Mouse (Mus musculus) neural tube, embryonic 12.5 days (tissue): ENCODE results near the gene Sstr3. TPM values are rescaled to one million over a fixed set of nuclear protein-coding genes. Genes with fewer than 3 reads are reported as not detected.

Experiments used
- ATAC-seq: fragments of 200-750 bp; cut with Nextera tagmentation; 2 replicates; pipeline ENCODE4 v1.8.0; 2017; ENCODE audit warnings: low read depth, mild to moderate bottlenecking, moderate TSS enrichment, moderate library complexity; ENCODE audit not compliant: low FRiP score
- H3K27ac ChIP-seq: fragments of 300-500 bp; sonication (generic); 2 replicates; pipeline ENCODE4 v1.5.1; 2016
- H3K27me3 ChIP-seq: fragments of 300-500 bp; sonication (generic); replicated peaks from 2 replicates; pipeline ENCODE4 v1.6.1; 2016; ENCODE audit warnings: mild to moderate bottlenecking
- H3K36me3 ChIP-seq: fragments of 300-500 bp; sonication (generic); 2 replicates; pipeline ENCODE4 v1.6.1; 2016; ENCODE audit warnings: mild to moderate bottlenecking
- H3K4me1 ChIP-seq: fragments of 300-500 bp; sonication (generic); 2 replicates; pipeline ENCODE4 v1.6.1; 2016
- H3K4me2 ChIP-seq: fragments of 300-500 bp; sonication (generic); replicated peaks from 2 replicates; pipeline ENCODE4 v1.6.1; 2016; ENCODE audit warnings: mild to moderate bottlenecking
- H3K4me3 ChIP-seq: fragments of 300-500 bp; sonication (generic); 2 replicates; pipeline ENCODE4 v1.5.1; 2016
- H3K9ac ChIP-seq: fragments of 300-500 bp; sonication (generic); 2 replicates; pipeline ENCODE4 v1.6.1; 2016; ENCODE audit warnings: mild to moderate bottlenecking
- H3K9me3 ChIP-seq: fragments of 300-500 bp; sonication (generic); 2 replicates; pipeline ENCODE4 v1.6.1; 2016; ENCODE audit warnings: mild to moderate bottlenecking
- WGBS: fragments of 180-500 bp; shearing (Covaris S2); methylation state at CpG from one replicate; pipeline ENCODE4 v1.1.7; 2016; 5-methylcytosine and 5-hydroxymethylcytosine counted together
- polyA plus RNA-seq: library from polyadenylated mRNA; unstranded; fragments of >200 nt; fragmentation: Nextera tagmentation; extraction: Ambion mirVana; gene quantifications from 2 replicates; pipeline ENCODE4 v1.2.1, GENCODE M21; 2016

Sstr3 gene
- polyA plus RNA-seq, 1 experiment from 2014 or later = 0.18 TPM

DNA sequence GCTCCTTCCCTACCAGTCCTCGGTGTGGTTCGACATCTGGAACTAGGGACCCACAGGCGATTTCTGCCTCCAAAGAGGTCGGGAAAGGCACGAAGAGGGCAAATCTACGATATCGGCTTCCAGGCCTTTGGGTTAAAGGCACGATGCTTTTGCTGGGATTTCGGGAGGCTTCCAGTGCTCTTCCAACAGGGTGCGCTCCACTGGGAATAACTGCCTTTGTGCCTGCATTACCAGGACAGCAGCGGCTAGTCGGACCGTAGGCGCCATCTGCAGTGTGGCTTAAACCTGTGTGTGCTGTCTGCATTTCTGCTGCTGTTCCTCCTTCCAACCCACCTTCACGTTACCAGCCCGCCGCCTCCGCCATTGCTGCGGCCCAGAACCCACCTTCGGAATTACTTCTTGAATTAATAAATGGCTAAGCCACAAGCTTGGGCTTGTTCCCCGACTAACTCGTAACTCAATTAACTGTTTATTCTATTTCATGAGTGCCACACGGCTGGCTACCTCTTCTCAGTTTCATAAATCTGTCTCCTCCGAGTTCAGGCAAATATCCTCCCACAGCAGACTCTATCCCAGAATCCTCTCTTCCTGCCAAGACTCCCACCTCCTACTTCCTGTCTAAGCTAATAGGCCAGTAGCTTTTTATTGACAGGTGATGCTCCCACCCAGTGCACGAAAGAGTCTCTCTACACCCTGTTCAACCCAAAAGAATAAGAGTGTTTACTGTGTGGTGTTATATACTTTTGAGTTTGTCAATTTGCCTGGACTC is 10.2 kb upstream of the Sstr3 start:
- Histone ChIP-seq H3K36me3 (no peaks in the 10 kb centered on the region), H3K4me2 (0 out of 2 replicates have a peak overlapping the region, but pooled peaks have one; percentile 12), H3K9ac (no peak overlapping the region), H3K27me3 (no peaks in the 10 kb centered on the region), H3K4me3 (no peak overlapping the region), H3K9me3 (peaks cover 13% of the 10 kb centered on the region; the same call in 1 of the 2 replicates), H3K4me1 (no peaks in the 10 kb centered on the region), H3K27ac (no peak overlapping the region)
- no peak for ATAC-seq
- WGBS = 73% methylated on average over 25 of the region's 25 CpGs

GRCm38 (mm10) chr15:78549189-78549734 is 4.8 kb upstream of the Sstr3 start:
- Histone ChIP-seq H3K27ac (no peak overlapping the region), H3K9ac (no peak overlapping the region), H3K4me3 (no peak overlapping the region), H3K27me3 (no peaks in the 10 kb centered on the region; the same call in 1 of the 2 replicates), H3K4me1 (peaks cover 16% of the 10 kb centered on the region), H3K9me3 (peaks cover 13% of the 10 kb centered on the region; the same call in 1 of the 2 replicates), H3K36me3 (no peaks in the 10 kb centered on the region), H3K4me2 (no peak overlapping the region)
- 80% methylated on average over 4 of the region's 4 CpGs for WGBS
- ATAC-seq = no peak

GRCm38 (mm10) chr15:78548711-78549110 is 4.2 kb upstream of the Sstr3 start:
- no peak overlapping the region for H3K9ac ChIP-seq
- peaks cover 20% of the 10 kb centered on the region for H3K4me1 ChIP-seq
- ATAC-seq = no peak
- no peak overlapping the region for H3K4me3 ChIP-seq
- H3K9me3 ChIP-seq = peaks cover 13% of the 10 kb centered on the region; the same call in 1 of the 2 replicates
- WGBS = 73% methylated on average over 8 of the region's 8 CpGs
- no peak overlapping the region for H3K4me2 ChIP-seq
- H3K27me3 ChIP-seq = no peaks in the 10 kb centered on the region; the same call in 1 of the 2 replicates
- H3K36me3 ChIP-seq = no peaks in the 10 kb centered on the region
- no peak overlapping the region for H3K27ac ChIP-seq

GRCm38 (mm10) chr15:78548336-78548665 is 3.8 kb upstream of the Sstr3 start:
- Histone ChIP-seq H3K4me2 (no peak overlapping the region), H3K9ac (no peak overlapping the region), H3K36me3 (no peaks in the 10 kb centered on the region), H3K9me3 (peaks cover 13% of the 10 kb centered on the region; the same call in 1 of the 2 replicates), H3K4me3 (no peak overlapping the region), H3K27ac (no peak overlapping the region), H3K27me3 (no peaks in the 10 kb centered on the region; the same call in 1 of the 2 replicates), H3K4me1 (peaks cover 20% of the 10 kb centered on the region)
- WGBS = 32% methylated on average over 3 of the region's 3 CpGs
- 0 out of 2 replicates have a peak, but pooled peaks have one; percentile 21 for ATAC-seq

DNA sequence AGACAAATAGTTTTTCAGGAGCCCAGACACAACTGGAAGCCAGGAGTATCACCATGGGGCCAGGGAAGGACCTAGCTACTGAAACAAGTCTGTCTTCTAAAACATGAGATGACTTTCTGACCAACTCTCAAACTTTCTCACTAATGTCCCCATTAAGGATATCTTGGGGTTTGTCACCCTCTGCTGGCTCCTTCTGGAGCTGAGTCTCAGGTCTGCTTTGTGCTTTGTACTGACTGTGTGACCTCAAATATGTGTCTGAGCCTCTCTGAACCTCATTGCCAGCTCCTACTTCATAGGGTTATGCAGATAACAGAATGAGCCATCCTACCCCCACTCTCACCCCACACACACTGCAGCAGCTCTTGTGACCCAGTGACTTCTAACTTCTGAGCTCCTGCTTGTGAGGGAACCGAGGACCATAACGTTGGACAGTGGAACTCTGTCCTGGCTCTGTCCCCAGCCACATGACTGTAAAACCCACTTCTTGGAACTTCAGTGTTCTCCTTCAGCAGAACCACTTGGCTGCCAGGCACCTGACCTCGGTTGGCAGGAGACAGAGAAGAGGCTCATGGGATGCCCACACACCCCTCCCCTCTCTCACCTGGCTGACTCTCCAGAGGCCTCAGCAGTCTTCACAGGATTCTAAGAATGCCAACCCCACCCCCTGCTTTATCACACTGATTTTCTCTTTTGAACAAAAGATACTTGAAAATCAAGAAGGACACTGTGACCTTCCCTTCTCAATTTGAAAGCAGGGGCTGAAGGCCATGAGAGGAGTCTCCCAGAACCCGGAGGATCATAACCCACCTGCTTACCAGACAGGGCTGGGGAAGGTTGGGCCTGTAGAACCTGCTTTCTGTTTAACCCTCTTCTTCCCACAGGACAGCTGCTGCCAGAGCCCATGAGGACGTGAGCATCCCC is 3.2 kb upstream of the Sstr3 start:
- ATAC-seq = no peak
- H3K27me3 ChIP-seq = no peaks in the 10 kb centered on the region; the same call in 1 of the 2 replicates
- H3K9ac ChIP-seq = no peak overlapping the region
- no peak overlapping the region for H3K4me3 ChIP-seq
- no peaks in the 10 kb centered on the region for H3K36me3 ChIP-seq
- peaks cover 20% of the 10 kb centered on the region for H3K4me1 ChIP-seq
- H3K4me2 ChIP-seq = no peak overlapping the region
- H3K27ac ChIP-seq = no peak overlapping the region
- H3K9me3 ChIP-seq = peaks cover 9% of the 10 kb centered on the region; the same call in 1 of the 2 replicates
- WGBS = 53% methylated on average over 5 of the region's 5 CpGs

DNA sequence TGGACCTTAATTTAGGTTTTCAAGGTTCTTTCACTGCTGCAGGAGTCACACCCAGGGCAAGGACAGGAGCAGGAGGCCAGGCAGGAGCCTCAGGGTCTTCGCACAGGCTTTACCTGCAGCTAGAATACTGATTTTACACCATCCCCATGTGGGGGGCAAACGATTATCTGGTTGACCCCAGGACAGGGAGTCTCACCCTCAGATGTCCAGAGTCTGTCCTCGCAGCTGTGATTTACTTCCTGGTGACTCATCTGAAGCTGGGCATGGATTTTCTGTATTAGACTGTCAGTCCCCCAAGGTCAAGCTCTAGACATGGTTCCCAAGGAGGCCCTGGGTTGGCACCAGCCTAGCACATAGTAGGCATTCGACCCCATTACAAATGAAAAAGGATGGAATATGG is 1.6 kb upstream of the Sstr3 start:
- no peak overlapping the region for H3K4me2 ChIP-seq
- peaks cover 2% of the 10 kb centered on the region; the same call in 1 of the 2 replicates for H3K9me3 ChIP-seq
- H3K4me3 ChIP-seq = no peak overlapping the region
- no peaks in the 10 kb centered on the region; the same call in none of the 2 replicates for H3K27me3 ChIP-seq
- no peak overlapping the region for H3K9ac ChIP-seq
- ATAC-seq = no peak
- no peaks in the 10 kb centered on the region for H3K36me3 ChIP-seq
- no peak overlapping the region for H3K27ac ChIP-seq
- H3K4me1 ChIP-seq = peaks cover 20% of the 10 kb centered on the region
- WGBS = 82% methylated on average over 4 of the region's 4 CpGs

- 74% methylated on average over 15 of the region's 15 CpGs for WGBS
- Histone ChIP-seq H3K9me3 (no peaks in the 10 kb centered on the region), H3K4me2 (no peak overlapping the region)
Measured at GRCm38 (mm10) chr15:78544041-78544440, 444 bp downstream of the Sstr3 start.

GRCm38 (mm10) chr15:78542767-78543303 is 1.6 kb downstream of the Sstr3 start:
- Histone ChIP-seq H3K4me3 (no peak overlapping the region), H3K9me3 (no peaks in the 10 kb centered on the region), H3K4me2 (no peak overlapping the region), H3K27me3 (no peaks in the 10 kb centered on the region; the same call in none of the 2 replicates), H3K36me3 (no peaks in the 10 kb centered on the region), H3K27ac (no peak overlapping the region), H3K4me1 (peaks cover 12% of the 10 kb centered on the region), H3K9ac (no peak overlapping the region)
- no peak for ATAC-seq
- WGBS = 78% methylated on average over 7 of the region's 7 CpGs

More at GRCm38 (mm10) chr15:78544041-78544440, 444 bp downstream of the Sstr3 start:
- Histone ChIP-seq H3K27me3 (no peaks in the 10 kb centered on the region; the same call in none of the 2 replicates), H3K4me3 (no peak overlapping the region), H3K4me1 (peaks cover 20% of the 10 kb centered on the region), H3K9ac (no peak overlapping the region), H3K27ac (no peak overlapping the region), H3K36me3 (no peaks in the 10 kb centered on the region)
- ATAC-seq = no peak

DNA sequence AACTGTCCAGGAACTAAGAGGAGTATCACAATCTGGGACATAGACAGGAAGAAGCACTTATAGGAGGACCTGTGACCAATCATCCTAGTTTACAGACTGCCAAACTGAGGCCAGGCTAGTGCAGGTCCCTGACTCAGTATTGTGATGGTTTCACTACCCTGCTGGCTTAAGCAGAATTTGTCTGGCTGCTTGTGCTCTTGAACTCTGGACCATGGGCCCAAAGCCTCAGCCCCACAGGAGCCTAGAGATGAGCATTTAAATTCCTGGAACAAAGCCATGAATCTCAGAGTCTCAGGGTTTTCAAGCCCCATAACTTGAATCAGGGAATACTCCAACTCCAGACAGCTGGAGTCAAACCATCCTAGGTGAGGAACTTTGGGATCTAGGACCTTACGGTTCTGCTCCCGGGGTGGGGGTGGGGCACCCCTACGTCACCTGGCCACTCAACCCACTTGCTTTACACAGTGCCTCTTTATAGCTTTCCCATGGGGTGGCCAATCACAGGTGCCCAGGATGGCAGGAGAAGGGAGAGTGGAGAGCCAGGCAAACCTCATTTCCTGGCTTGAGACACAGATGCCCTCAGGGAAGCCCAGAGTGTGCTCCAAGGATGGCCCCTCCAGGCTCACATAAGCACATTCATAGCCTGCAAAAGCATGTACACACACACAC is 2.3 kb downstream of the Sstr3 start:
- Histone ChIP-seq H3K36me3 (no peaks in the 10 kb centered on the region), H3K9me3 (no peaks in the 10 kb centered on the region), H3K27ac (no peak overlapping the region), H3K9ac (no peak overlapping the region), H3K4me1 (peaks cover 10% of the 10 kb centered on the region), H3K27me3 (no peaks in the 10 kb centered on the region; the same call in none of the 2 replicates), H3K4me3 (no peak overlapping the region), H3K4me2 (no peak overlapping the region)
- WGBS = 80% methylated on average over 3 of the region's 3 CpGs
- ATAC-seq = no peak

DNA sequence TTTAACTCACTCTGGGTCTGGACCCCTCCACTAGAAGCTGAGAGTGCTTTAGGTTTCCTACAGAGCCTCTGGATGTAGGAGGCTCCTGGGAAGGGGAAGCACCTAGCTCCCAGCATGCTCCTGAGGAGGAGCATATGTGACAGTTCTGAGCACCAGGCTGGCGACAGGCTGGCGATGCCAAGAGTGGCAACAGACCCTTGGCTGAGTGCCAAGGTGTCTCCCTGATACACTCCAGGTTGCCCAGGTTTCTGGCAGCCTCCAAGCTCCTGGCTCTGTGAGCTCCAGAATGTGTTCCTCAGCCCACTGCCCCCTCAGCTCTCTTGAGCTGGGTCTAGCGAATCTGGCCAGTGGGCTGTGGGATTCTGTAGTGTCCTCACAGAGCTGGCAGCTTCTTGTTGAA is 2.9 kb downstream of the Sstr3 start:
- Histone ChIP-seq H3K4me3 (no peak overlapping the region), H3K36me3 (no peaks in the 10 kb centered on the region), H3K9ac (no peak overlapping the region), H3K27ac (no peak overlapping the region), H3K4me1 (peaks cover 10% of the 10 kb centered on the region), H3K9me3 (no peaks in the 10 kb centered on the region), H3K27me3 (no peaks in the 10 kb centered on the region; the same call in none of the 2 replicates), H3K4me2 (no peak overlapping the region)
- ATAC-seq = no peak
- 70% methylated on average over 3 of the region's 3 CpGs for WGBS

DNA sequence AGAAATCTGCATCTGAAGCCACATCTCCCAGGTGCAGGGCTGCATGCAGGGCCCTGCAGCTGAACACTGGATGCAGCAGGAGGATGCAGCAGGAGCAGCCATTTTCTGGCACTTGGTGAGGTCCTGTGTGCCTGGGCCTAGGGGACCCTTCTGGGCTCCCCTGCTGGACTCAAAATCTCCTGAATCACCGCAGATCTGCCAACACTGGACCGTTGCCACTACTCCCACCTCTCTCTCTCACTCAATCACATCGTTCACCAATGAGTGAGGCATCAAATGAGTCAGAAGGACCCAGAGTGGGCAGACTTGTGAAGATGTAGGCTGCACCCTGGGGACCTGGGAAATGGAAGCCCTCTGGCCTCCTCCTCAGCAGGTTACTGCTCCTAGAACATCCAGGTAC is 3.4 kb downstream of the Sstr3 start:
- Histone ChIP-seq H3K27me3 (no peaks in the 10 kb centered on the region; the same call in none of the 2 replicates), H3K36me3 (no peaks in the 10 kb centered on the region), H3K9me3 (no peaks in the 10 kb centered on the region), H3K27ac (no peak overlapping the region), H3K4me1 (peaks cover 10% of the 10 kb centered on the region), H3K4me3 (no peak overlapping the region), H3K9ac (0 out of 2 replicates have a peak overlapping the region, but pooled peaks have one; percentile 8), H3K4me2 (no peak overlapping the region)
- no peak for ATAC-seq
- WGBS = 79% methylated on average over 3 of the region's 3 CpGs
